ENCODE assay signal across 9 mouse cellular contexts in genomic region chr17:26452371-26452972, GRCm38 (mm10). TPM values are rescaled to one million over a fixed set of nuclear protein-coding genes. Genes with fewer than 3 reads are reported as not detected.
A peak's percentile ranks its signal among the peaks of the same experiment; 100 is the strongest.
DNase-seq lines count a peak whose midpoint lies in the region; ATAC-seq and TF ChIP-seq lines count a peak whose summit lies in the region.
"Had no signal": no experiment of that assay in that cellular context is flagged by ENCODE, and none has a peak within 500 bp of the region (broad histone marks: within the 10 kb centered on the region; RNA-seq: fewer than 3 reads in every experiment).

No protein-coding gene starts in this region.

- no peaks in the 10 kb centered on the region for H3K27me3 ChIP-seq in embryonic facial prominence, embryonic 10.5 days (replicated peaks; ENCODE audit: low read depth, poor library complexity, severe bottlenecking)
- no peaks in the 10 kb centered on the region for H3K27me3 ChIP-seq in heart, postnatal 0 days (ENCODE audit: control insufficient read depth, insufficient read depth, low read length)
- H3K27me3 ChIP-seq: embryonic facial prominence, embryonic 15.5 days had no signal

- peak; percentile 81 for DNase-seq in layer of hippocampus, adult 11-12 months (ENCODE audit: low spot score)
- DNase-seq in layer of hippocampus, adult 9-10 months (ENCODE audit: low spot score): no peak
- peak; percentile 84 for DNase-seq in adipocyte (ENCODE audit: low spot score)
- peak; percentile 43 for DNase-seq in embryonic facial prominence, embryonic 10.5 days (ENCODE audit: low spot score)
- peak; percentile 73 for DNase-seq in heart, postnatal 0 days (ENCODE audit: low spot score)
- peak; percentile 63 for DNase-seq in layer of hippocampus, adult 9-11 months
- peak; percentile 50 for DNase-seq in thymus, postnatal 14 days

- H3K36me3 ChIP-seq in embryonic facial prominence, embryonic 10.5 days (replicated peaks): no peaks in the 10 kb centered on the region
- peaks cover 11% of the 10 kb centered on the region for H3K36me3 ChIP-seq in heart, postnatal 0 days (replicated peaks; ENCODE audit: control insufficient read depth, insufficient read depth, low read length)
- H3K36me3 ChIP-seq: embryonic facial prominence, embryonic 15.5 days had no signal

- peak; percentile 25; the same call in 1 of the 2 replicates for ATAC-seq in heart, postnatal 0 days (ENCODE audit: insufficient read depth, low read depth)
- peak; percentile 50; the same call in 1 of the 2 replicates for ATAC-seq in megakaryocyte-erythroid progenitor cell, adult 5-6 weeks (replicated peaks; ENCODE audit: low FRiP score, low TSS enrichment, poor library complexity, severe bottlenecking)

- H3K4me1 ChIP-seq in embryonic facial prominence, embryonic 10.5 days: peaks cover 12% of the 10 kb centered on the region
- peaks cover 10% of the 10 kb centered on the region for H3K4me1 ChIP-seq in heart, postnatal 0 days (ENCODE audit: control insufficient read depth, insufficient read depth)

- no peak overlapping the region for H3K4me2 ChIP-seq in heart, postnatal 0 days (ENCODE audit: low read depth, low read length)
- H3K4me2 ChIP-seq: embryonic facial prominence, embryonic 15.5 days had no signal

- TF ChIP-seq EP300 in heart, postnatal 0 days (IDR thresholded peaks at IDR 0.05; ENCODE audit: low read depth): no peak

- H3K4me3 ChIP-seq in embryonic facial prominence, embryonic 10.5 days: no peak overlapping the region
- no peak overlapping the region for H3K4me3 ChIP-seq in heart, postnatal 0 days (ENCODE audit: low read depth, low read length)
- H3K4me3 ChIP-seq: embryonic facial prominence, embryonic 15.5 days had no signal

- H3K9me3 ChIP-seq in embryonic facial prominence, embryonic 10.5 days: no peaks in the 10 kb centered on the region
- H3K9me3 ChIP-seq in heart, postnatal 0 days (replicated peaks; ENCODE audit: control insufficient read depth, low read length): no peaks in the 10 kb centered on the region
- H3K9me3 ChIP-seq: embryonic facial prominence, embryonic 15.5 days had no signal

- no peak overlapping the region for H3K9ac ChIP-seq in heart, postnatal 0 days (replicated peaks; ENCODE audit: low read depth, low read length)
- H3K9ac ChIP-seq: embryonic facial prominence, embryonic 15.5 days had no signal

- peak; percentile 73 for TF ChIP-seq CTCF in heart, postnatal 0 days (IDR thresholded peaks at IDR 0.05; ENCODE audit: low read depth)

- no peak overlapping the region for H3K27ac ChIP-seq in embryonic facial prominence, embryonic 10.5 days (replicated peaks)
- H3K27ac ChIP-seq in heart, postnatal 0 days (ENCODE audit: low read depth): peak overlapping the region; percentile 59
- H3K27ac ChIP-seq: embryonic facial prominence, embryonic 15.5 days had no signal

- 61% methylated on average over 5 of the region's 5 CpGs for WGBS in embryonic facial prominence, embryonic 10.5 days
- 55% methylated on average over 5 of the region's 5 CpGs for WGBS in heart, postnatal 0 days

RNA-seq across cellular contexts. Expression of gene Neurl1b, which starts 37.8 kb away (rescaled TPM):
- polyA plus RNA-seq in embryonic facial prominence, embryonic 10.5 days (2016; fragmentation: Nextera tagmentation; extraction: Ambion mirVana): 0.16 TPM in 2 replicates
- total RNA-seq in heart, postnatal 0 days (2014; rRNA removed; ENCODE audit: low replicate concordance): 66.1 and 143 TPM in 2 replicates
- 1.2 and 1.6 TPM in 2 replicates for polyA plus RNA-seq in heart, postnatal 0 days (2015; fragmentation: Nextera tagmentation; extraction: Ambion mirVana)
- total RNA-seq in megakaryocyte-erythroid progenitor cell, adult 5-6 weeks (2014; fragmentation: Nextera tagmentation): 0.22 and 0.25 TPM in 2 replicates
- 0.09 and 0.53 TPM in 2 replicates for total RNA-seq in megakaryocyte-erythroid progenitor cell, adult 5-6 weeks (2017)

Comparison
In these comparisons a context has a peak if more than half of its experiments do, and no peak if none do; other contexts are left out.
1. RNA of gene Neurl1b, which starts 37.8 kb away (total RNA-seq): 66.1 to 143 TPM in heart, postnatal 0 days; 0.09 to 0.53 TPM in megakaryocyte-erythroid progenitor cell, adult 5-6 weeks; every median in the first group is over 10 times any median in the second.